Mouse (Mus musculus): ENCODE measurements around the gene Elovl3. TPM values are rescaled to one million over a fixed set of nuclear protein-coding genes. Genes with fewer than 3 reads are reported as not detected.
"Not testable (repeated sequence)": the region's sequence is repeated elsewhere in the genome, so short reads cannot be mapped to it uniquely, and the experiment has no call there.

Elovl3 gene
- not detected for total RNA-seq (2021)

- DNase-seq: no peak
These were observed at the start of gene Elovl3 for GRCm38 (mm10) chr19:46131694-46132525. Gene Elovl3, plus strand, starts transcription at chr19:46131897.

- no peak for DNase-seq
These were observed 46.5 kb upstream of the Elovl3 start for GRCm38 (mm10) chr19:46085185-46085584.

GRCm38 (mm10) chr19:46086337-46086736, 45.4 kb upstream of the Elovl3 start:
- peak in 1 of 2 experiments; percentile 31 for DNase-seq

GRCm38 (mm10) chr19:46087871-46088270, 43.8 kb upstream of the Elovl3 start:
- no peak for DNase-seq

- no peak for DNase-seq
These were observed 40.1 kb upstream of the Elovl3 start for GRCm38 (mm10) chr19:46091641-46092040.

GRCm38 (mm10) chr19:46094144-46094543, 37.6 kb upstream of the Elovl3 start:
- no peak for DNase-seq

- DNase-seq: no peak
These were observed 36.4 kb upstream of the Elovl3 start for GRCm38 (mm10) chr19:46095291-46095690.

GRCm38 (mm10) chr19:46096396-46096795, 35.3 kb upstream of the Elovl3 start:
- no peak for DNase-seq

- no peak for DNase-seq
These were observed 32.1 kb upstream of the Elovl3 start for GRCm38 (mm10) chr19:46099561-46099960.

- DNase-seq: no peak
These were observed 28.1 kb upstream of the Elovl3 start for GRCm38 (mm10) chr19:46103437-46104186.

GRCm38 (mm10) chr19:46104187-46104557, 27.5 kb upstream of the Elovl3 start:
- no peak for DNase-seq

GRCm38 (mm10) chr19:46110214-46110613, 21.5 kb upstream of the Elovl3 start:
- DNase-seq: no peak

GRCm38 (mm10) chr19:46110781-46111180, 20.9 kb upstream of the Elovl3 start:
- no peak for DNase-seq

GRCm38 (mm10) chr19:46114617-46115016, 17.1 kb upstream of the Elovl3 start:
- DNase-seq: no peak

- no peak for DNase-seq
These were observed 12.2 kb upstream of the Elovl3 start for GRCm38 (mm10) chr19:46119458-46119857.

- no peak for DNase-seq
These were observed 10.8 kb upstream of the Elovl3 start for GRCm38 (mm10) chr19:46120872-46121271.

GRCm38 (mm10) chr19:46123876-46124275, 7.8 kb upstream of the Elovl3 start:
- DNase-seq: no peak

GRCm38 (mm10) chr19:46124651-46125050, 7.0 kb upstream of the Elovl3 start:
- no peak for DNase-seq

GRCm38 (mm10) chr19:46126301-46126700, 5.4 kb upstream of the Elovl3 start:
- no peak for DNase-seq

GRCm38 (mm10) chr19:46129737-46130136, 2.0 kb upstream of the Elovl3 start:
- DNase-seq: not testable (repeated sequence)

- no peak for DNase-seq
These were observed 414 bp upstream of the Elovl3 start for GRCm38 (mm10) chr19:46131283-46131682.

- no peak for DNase-seq
These were observed 880 bp downstream of the Elovl3 start for GRCm38 (mm10) chr19:46132577-46132976.

- peak; percentile 89 to 91 for DNase-seq
These were observed 3.6 kb downstream of the Elovl3 start for GRCm38 (mm10) chr19:46135297-46135696.

Data from layer of hippocampus, postnatal 36 days (tissue).